Mouse (Mus musculus): Measurements from ENCODE around the gene Gm10226. TPM values are rescaled to one million over a fixed set of nuclear protein-coding genes. Genes with fewer than 3 reads are reported as not detected.
"Not testable (repeated sequence)": the region's sequence is repeated elsewhere in the genome, so short reads cannot be mapped to it uniquely, and the experiment has no call there.

The Gm10226 gene
- polyA plus RNA-seq, 1 experiment from 2014 or later = 3.9 TPM

DNA sequence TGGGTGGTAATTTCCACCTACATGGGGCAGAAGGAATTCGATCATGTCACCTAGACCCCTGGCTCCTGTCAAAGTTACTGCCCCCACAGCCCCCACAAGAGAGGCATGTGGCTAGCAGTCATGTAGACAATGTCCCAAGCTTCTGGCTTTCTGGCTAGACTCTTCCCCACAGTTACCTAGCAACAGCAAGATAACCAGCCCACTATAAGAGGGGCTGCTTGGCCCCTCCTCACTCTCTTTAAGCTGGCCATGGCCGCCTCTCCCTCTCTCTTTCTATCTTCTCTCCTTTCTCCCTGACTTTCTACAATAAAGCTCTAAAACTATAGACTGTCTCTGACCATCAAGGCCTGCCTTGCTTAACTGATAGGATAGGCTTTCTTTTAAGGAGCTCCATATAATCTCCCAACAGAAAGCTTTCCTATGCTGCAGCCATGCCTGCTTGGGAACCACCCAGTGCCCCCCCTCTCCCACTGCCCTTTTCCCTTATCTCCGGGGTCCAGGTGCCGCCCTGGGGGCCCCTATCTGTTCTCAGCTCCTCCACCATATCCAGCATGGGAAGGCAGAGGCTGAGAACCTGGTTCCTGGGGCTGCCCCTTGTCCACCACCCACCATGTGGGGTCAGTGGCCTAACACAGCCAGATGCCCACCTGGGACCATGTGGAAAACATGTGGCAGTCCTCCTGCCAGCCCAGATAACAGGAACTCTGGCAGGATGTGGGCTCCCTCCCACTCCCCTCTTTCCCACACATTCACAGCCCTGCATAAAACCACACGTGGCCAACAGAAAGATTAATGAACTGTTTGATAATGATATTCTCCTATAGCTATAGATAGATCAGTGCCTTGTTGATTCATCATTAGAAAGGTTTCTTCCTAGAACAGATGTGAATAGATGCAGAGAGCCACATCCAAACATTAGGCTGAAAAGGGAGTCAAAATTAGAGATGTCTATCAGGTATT lies 10.9 kb downstream of the Gm10226 start:
- Histone ChIP-seq H3K4me1 (ENCODE audit: control insufficient read depth, insufficient read depth, low read length) (peaks cover 3% of the 10 kb centered on the region; the same call in 1 of the 2 replicates), H3K4me2 (peak overlapping the region; percentile 19; the same call in 1 of the 2 replicates), H3K27me3 (ENCODE audit: control insufficient read depth, insufficient read depth, low read length) (no peaks in the 10 kb centered on the region), H3K4me3 (ENCODE audit: low read depth, low read length) (no peak overlapping the region), H3K36me3 (ENCODE audit: control insufficient read depth, insufficient read depth, low read length) (no peaks in the 10 kb centered on the region), H3K9me3 (replicated peaks; ENCODE audit: control insufficient read depth, low read length) (no peaks in the 10 kb centered on the region), H3K27ac (ENCODE audit: low read depth, low read length) (peak overlapping the region; percentile 54; the same call in 1 of the 2 replicates), H3K9ac (ENCODE audit: low read depth, low read length) (no peak overlapping the region)
- WGBS (ENCODE audit: insufficient replicate concordance) = 34% methylated on average over 5 of the region's 5 CpGs
- peak; percentile 87 for ATAC-seq (replicated peaks; ENCODE audit: insufficient number of reproducible peaks, low FRiP score, low TSS enrichment)

DNA sequence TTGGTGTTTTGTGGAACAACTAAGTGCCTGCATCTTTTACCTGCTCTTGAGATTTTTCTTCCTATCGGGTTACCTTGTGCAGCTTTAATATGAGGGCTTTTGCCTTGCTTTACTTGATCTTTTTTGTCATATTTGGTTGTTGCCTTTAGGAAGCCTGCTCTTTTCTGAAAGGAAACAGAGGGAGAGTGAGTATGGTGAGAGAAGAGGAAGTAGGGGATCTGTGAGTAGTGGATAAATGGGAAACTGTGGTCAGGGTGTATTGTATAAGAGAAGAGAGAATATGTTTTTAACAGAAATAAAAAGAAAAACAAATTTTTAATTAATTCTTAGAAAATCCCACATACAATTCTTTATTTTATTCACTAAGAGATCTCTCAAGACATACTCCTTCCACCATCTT lies 11.8 kb downstream of the Gm10226 start:
- H3K27me3 ChIP-seq (ENCODE audit: control insufficient read depth, insufficient read depth, low read length) = no peaks in the 10 kb centered on the region
- WGBS (ENCODE audit: insufficient replicate concordance) = 78% methylated on average over 1 of the region's 1 CpGs
- ATAC-seq (replicated peaks; ENCODE audit: insufficient number of reproducible peaks, low FRiP score, low TSS enrichment) = no peak
- no peak overlapping the region for H3K4me3 ChIP-seq (ENCODE audit: low read depth, low read length)
- no peak overlapping the region for H3K9ac ChIP-seq (ENCODE audit: low read depth, low read length)
- no peak overlapping the region for H3K4me2 ChIP-seq
- peaks cover 3% of the 10 kb centered on the region; the same call in 1 of the 2 replicates for H3K4me1 ChIP-seq (ENCODE audit: control insufficient read depth, insufficient read depth, low read length)
- no peaks in the 10 kb centered on the region for H3K9me3 ChIP-seq (replicated peaks; ENCODE audit: control insufficient read depth, low read length)
- H3K36me3 ChIP-seq (ENCODE audit: control insufficient read depth, insufficient read depth, low read length) = no peaks in the 10 kb centered on the region
- H3K27ac ChIP-seq (ENCODE audit: low read depth, low read length) = no peak overlapping the region

DNA sequence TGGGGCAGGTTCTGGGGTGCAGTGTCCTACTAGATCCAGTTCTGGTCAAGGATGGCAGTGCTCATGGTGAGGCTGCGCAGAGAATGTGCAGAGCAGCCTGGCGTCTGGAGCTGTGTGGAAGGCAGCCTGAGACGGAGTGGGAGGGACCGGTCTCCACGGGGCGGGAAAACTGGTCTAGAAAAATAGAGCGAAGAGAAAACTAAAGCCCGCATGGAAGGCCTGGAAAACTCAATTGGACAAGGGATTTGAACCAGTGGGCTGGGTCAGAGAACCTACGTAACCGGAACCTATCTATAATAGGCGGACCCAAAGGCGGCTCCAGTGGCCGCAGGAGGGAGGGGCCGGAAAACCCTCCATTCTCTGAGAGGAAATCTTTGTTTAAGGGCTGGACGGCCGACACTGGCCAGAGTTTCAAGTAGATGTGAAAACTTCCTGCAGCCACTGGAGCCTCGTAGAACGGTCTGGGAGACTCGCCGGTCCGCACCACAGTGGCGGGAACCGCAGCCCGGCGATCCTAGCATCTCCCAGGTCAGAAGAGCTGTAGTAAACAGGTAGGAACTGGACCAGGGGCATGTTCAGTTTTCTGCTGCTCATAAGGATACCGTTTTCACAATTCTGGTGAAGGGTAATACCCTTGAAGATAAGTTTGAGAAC lies 15.8 kb downstream of the Gm10226 start, which contains the start of gene Zfp760:
Gene Zfp760, plus strand, starts transcription at position 399 of the 654 bp plus-strand sequence.
- H3K4me2 ChIP-seq = peak within 1 kb of the TSS; percentile 66
- peak; percentile 94 for ATAC-seq (replicated peaks; ENCODE audit: insufficient number of reproducible peaks, low FRiP score, low TSS enrichment)
- peaks cover 3% of the 10 kb centered on the region; the same call in 1 of the 2 replicates for H3K4me1 ChIP-seq (ENCODE audit: control insufficient read depth, insufficient read depth, low read length)
- H3K27me3 ChIP-seq (ENCODE audit: control insufficient read depth, insufficient read depth, low read length) = no peaks in the 10 kb centered on the region
- peak within 1 kb of the TSS; percentile 66 for H3K4me3 ChIP-seq (ENCODE audit: low read depth, low read length)
- WGBS (ENCODE audit: insufficient replicate concordance) = 5% methylated on average over 26 of the region's 26 CpGs
- H3K9me3 ChIP-seq (replicated peaks; ENCODE audit: control insufficient read depth, low read length) = no peaks in the 10 kb centered on the region
- H3K36me3 ChIP-seq (ENCODE audit: control insufficient read depth, insufficient read depth, low read length) = no peaks in the 10 kb centered on the region; the same call in 1 of the 2 replicates
- H3K27ac ChIP-seq (ENCODE audit: low read depth, low read length) = peak within 1 kb of the TSS; percentile 94
- peak within 1 kb of the TSS; percentile 83 for H3K9ac ChIP-seq (ENCODE audit: low read depth, low read length)

DNA sequence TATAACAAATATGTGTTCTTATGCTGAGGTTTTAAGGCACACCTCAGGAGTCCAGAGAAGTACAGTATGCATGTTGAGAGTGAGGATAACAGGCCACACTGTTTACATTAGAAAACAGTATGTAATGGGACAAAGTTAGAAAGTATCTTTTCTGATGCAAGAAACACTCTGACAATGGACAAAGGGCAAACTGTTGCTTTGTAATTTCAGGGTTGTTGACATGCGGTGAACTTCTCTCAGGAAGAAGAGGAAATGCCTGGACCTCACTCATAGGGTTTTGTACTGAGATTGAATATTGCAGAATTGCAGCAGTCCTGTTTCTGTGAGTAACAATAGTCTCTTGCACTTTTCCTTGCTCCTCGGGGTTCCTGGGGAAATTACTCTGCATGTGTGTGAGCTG lies 16.7 kb downstream of the Gm10226 start:
- Histone ChIP-seq H3K4me2 (peak overlapping the region; percentile 66), H3K9ac (ENCODE audit: low read depth, low read length) (peak overlapping the region; percentile 29; the same call in 1 of the 2 replicates), H3K4me1 (ENCODE audit: control insufficient read depth, insufficient read depth, low read length) (no peaks in the 10 kb centered on the region; the same call in 1 of the 2 replicates), H3K4me3 (ENCODE audit: low read depth, low read length) (peak overlapping the region; percentile 66), H3K27me3 (ENCODE audit: control insufficient read depth, insufficient read depth, low read length) (no peaks in the 10 kb centered on the region), H3K27ac (ENCODE audit: low read depth, low read length) (no peak overlapping the region), H3K36me3 (ENCODE audit: control insufficient read depth, insufficient read depth, low read length) (no peaks in the 10 kb centered on the region; the same call in 1 of the 2 replicates), H3K9me3 (replicated peaks; ENCODE audit: control insufficient read depth, low read length) (no peaks in the 10 kb centered on the region)
- ATAC-seq (replicated peaks; ENCODE audit: insufficient number of reproducible peaks, low FRiP score, low TSS enrichment) = no peak
- WGBS (ENCODE audit: insufficient replicate concordance) = 60% methylated on average over 2 of the region's 2 CpGs

DNA sequence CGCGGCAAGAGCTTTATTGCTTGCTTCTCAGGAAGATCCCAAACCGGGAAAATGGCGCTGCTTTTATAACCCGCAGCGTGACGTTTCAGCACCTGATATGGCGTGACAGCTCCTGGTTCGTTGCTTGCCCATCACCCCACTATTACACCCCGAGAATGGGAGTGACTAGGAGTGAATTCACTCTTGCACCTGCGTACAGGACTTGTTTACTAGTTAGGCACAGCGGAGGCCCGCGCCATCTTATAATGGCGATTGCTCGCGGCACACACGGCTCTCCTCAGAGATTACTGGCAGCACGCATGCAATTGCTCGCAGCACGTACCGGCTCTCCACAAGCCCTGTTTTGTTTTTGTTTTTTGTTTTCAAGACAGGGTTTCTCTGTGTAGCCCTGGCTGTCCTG lies 38.8 kb downstream of the Gm10226 start, which contains the start of gene Zfp229:
Gene Zfp229, plus strand, starts transcription at position 301 of the 400 bp plus-strand sequence.
- H3K4me1 ChIP-seq (ENCODE audit: control insufficient read depth, insufficient read depth, low read length); H3K27ac ChIP-seq (ENCODE audit: low read depth, low read length); H3K4me2 ChIP-seq; H3K36me3 ChIP-seq (ENCODE audit: control insufficient read depth, insufficient read depth, low read length); ATAC-seq (replicated peaks; ENCODE audit: insufficient number of reproducible peaks, low FRiP score, low TSS enrichment); H3K9me3 ChIP-seq (replicated peaks; ENCODE audit: control insufficient read depth, low read length); H3K4me3 ChIP-seq (ENCODE audit: low read depth, low read length); H3K27me3 ChIP-seq (ENCODE audit: control insufficient read depth, insufficient read depth, low read length); H3K9ac ChIP-seq (ENCODE audit: low read depth, low read length): not testable (repeated sequence)
- 98% methylated on average over 8 of the region's 22 CpGs for WGBS (ENCODE audit: insufficient replicate concordance)

DNA sequence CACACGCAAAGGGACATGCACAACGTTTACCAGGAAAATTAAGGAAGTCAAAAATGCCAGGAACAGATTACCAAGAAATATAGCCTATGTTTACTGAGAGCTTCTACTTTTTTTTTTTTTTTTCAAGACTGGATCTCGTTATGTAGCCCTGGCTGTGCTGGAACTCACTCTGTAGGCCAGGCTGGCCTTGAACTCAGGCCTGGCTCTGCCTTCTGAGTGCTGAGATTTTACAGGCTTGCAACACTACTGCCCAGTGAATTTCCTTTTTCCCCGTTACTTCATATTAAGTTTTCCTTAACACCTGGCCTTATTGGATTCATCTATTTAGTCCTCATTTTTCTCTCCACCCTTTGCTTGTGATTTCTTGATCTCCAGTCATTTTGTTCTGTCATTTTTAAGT lies 41.4 kb downstream of the Gm10226 start:
- ATAC-seq (replicated peaks; ENCODE audit: insufficient number of reproducible peaks, low FRiP score, low TSS enrichment) = no peak
- Histone ChIP-seq H3K9ac (ENCODE audit: low read depth, low read length) (peak overlapping the region; percentile 89), H3K4me2 (peak overlapping the region; percentile 69), H3K27ac (ENCODE audit: low read depth, low read length) (peak overlapping the region; percentile 80), H3K4me3 (ENCODE audit: low read depth, low read length) (peak overlapping the region; percentile 58), H3K36me3 (ENCODE audit: control insufficient read depth, insufficient read depth, low read length) (no peaks in the 10 kb centered on the region), H3K9me3 (replicated peaks; ENCODE audit: control insufficient read depth, low read length) (no peaks in the 10 kb centered on the region), H3K4me1 (ENCODE audit: control insufficient read depth, insufficient read depth, low read length) (peaks cover 4% of the 10 kb centered on the region), H3K27me3 (ENCODE audit: control insufficient read depth, insufficient read depth, low read length) (no peaks in the 10 kb centered on the region)
- WGBS (ENCODE audit: insufficient replicate concordance) = 80% methylated on average over 4 of the region's 4 CpGs

DNA sequence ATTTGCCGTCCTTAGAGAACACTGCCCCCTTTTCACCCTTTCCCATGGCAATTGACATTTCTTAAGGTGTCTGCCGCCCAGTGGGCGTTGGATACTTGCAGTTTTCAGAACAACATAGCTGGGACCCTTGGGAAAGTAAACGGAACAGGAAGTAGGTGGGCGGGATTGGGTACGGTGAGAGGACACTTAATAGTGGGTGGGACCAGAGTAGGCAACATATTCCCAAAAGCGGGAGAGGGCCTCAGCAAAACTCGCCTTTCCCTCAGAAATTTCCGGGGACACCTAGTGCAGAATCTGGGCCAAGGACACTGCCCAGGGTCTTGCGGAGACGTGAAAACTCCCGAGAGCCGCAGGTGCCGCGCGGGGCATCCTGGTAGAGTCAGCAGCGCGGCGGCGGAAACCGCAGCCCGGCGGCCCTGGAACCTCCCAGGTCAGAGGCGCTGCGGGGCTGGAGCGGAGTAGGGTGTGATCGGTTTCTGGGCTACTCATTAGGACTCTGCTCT lies 41.9 kb downstream of the Gm10226 start:
- peak; percentile 94 for ATAC-seq (replicated peaks; ENCODE audit: insufficient number of reproducible peaks, low FRiP score, low TSS enrichment)
- Histone ChIP-seq H3K4me3 (ENCODE audit: low read depth, low read length) (peak overlapping the region; percentile 58), H3K4me1 (ENCODE audit: control insufficient read depth, insufficient read depth, low read length) (peaks cover 4% of the 10 kb centered on the region), H3K36me3 (ENCODE audit: control insufficient read depth, insufficient read depth, low read length) (no peaks in the 10 kb centered on the region), H3K9me3 (replicated peaks; ENCODE audit: control insufficient read depth, low read length) (no peaks in the 10 kb centered on the region), H3K27ac (ENCODE audit: low read depth, low read length) (peak overlapping the region; percentile 80), H3K4me2 (peak overlapping the region; percentile 69), H3K27me3 (ENCODE audit: control insufficient read depth, insufficient read depth, low read length) (no peaks in the 10 kb centered on the region), H3K9ac (ENCODE audit: low read depth, low read length) (peak overlapping the region; percentile 89)
- WGBS (ENCODE audit: insufficient replicate concordance) = under 1% methylated on average over 27 of the region's 27 CpGs

Measured in heart, embryonic 11.5 days (tissue).